Mouse (Mus musculus): ENCODE measurements around the gene Kcmf1. TPM values are rescaled to one million over a fixed set of nuclear protein-coding genes. Genes with fewer than 3 reads are reported as not detected.

Kcmf1 gene
- polyA plus RNA-seq, 1 experiment from 2014 or later: 25.0 TPM

DNA sequence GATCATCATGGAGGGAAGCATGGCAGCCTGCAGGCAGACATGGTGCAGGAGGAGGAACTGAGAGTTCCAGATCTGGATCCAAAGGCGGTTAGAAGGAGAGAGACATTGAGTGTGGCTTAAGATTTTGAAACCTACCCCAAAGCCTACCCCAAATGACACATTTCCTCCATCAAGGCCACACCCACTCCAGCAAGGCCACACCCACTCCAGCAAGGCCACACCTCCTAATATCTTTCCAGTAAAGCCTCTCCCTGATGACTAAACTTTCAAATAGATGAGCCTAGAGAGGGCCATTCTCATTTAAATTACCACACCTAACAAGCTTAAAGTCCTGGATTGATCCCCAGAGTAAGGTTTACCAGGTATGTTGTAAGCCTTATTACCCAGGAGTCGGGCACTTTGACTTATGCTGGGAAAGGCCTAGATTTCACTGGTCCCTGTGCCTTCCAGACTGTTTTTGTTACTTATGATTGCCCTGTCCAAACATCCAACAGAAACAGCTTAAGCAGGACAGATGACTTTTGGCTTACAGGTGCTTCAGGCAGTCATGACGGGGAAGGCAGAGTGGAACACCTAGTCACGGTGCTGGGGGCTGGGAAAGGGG lies 30.1 kb upstream of the Kcmf1 start:
- 79% methylated on average over 4 of the region's 4 CpGs for WGBS
- H3K9me3 ChIP-seq (replicated peaks; ENCODE audit: control insufficient read depth, low read length): no peaks in the 10 kb centered on the region
- ATAC-seq (ENCODE audit: insufficient read depth, low FRiP score): no peak; the same call in 1 of the 2 replicates
- no peak overlapping the region for H3K4me2 ChIP-seq (ENCODE audit: low read depth, low read length)
- no peaks in the 10 kb centered on the region for H3K36me3 ChIP-seq (ENCODE audit: control insufficient read depth, insufficient read depth, low read length)
- H3K4me1 ChIP-seq (ENCODE audit: control insufficient read depth, insufficient read depth, low read length): peaks cover 8% of the 10 kb centered on the region
- H3K9ac ChIP-seq (ENCODE audit: low read length): no peak overlapping the region
- no peaks in the 10 kb centered on the region for H3K27me3 ChIP-seq (ENCODE audit: control insufficient read depth, insufficient read depth, low read length)
- no peak overlapping the region for H3K4me3 ChIP-seq (replicated peaks; ENCODE audit: low read length)
- peak overlapping the region; percentile 56; the same call in 1 of the 2 replicates for H3K27ac ChIP-seq (ENCODE audit: low read length)

GRCm38 (mm10) chr6:72926755-72927482 lies 27.1 kb upstream of the Kcmf1 start:
- Histone ChIP-seq H3K27ac (ENCODE audit: low read length) (peak overlapping the region; percentile 84), H3K4me2 (ENCODE audit: low read depth, low read length) (no peak overlapping the region), H3K4me1 (ENCODE audit: control insufficient read depth, insufficient read depth, low read length) (peaks cover 8% of the 10 kb centered on the region), H3K27me3 (ENCODE audit: control insufficient read depth, insufficient read depth, low read length) (no peaks in the 10 kb centered on the region), H3K9ac (ENCODE audit: low read length) (no peak overlapping the region), H3K9me3 (replicated peaks; ENCODE audit: control insufficient read depth, low read length) (no peaks in the 10 kb centered on the region), H3K36me3 (ENCODE audit: control insufficient read depth, insufficient read depth, low read length) (no peaks in the 10 kb centered on the region), H3K4me3 (replicated peaks; ENCODE audit: low read length) (no peak overlapping the region)
- WGBS: 18% methylated on average over 9 of the region's 9 CpGs
- peak; percentile 92 for ATAC-seq (ENCODE audit: insufficient read depth, low FRiP score)

GRCm38 (mm10) chr6:72926031-72926430 lies 26.3 kb upstream of the Kcmf1 start:
- peaks cover 8% of the 10 kb centered on the region for H3K4me1 ChIP-seq (ENCODE audit: control insufficient read depth, insufficient read depth, low read length)
- H3K4me2 ChIP-seq (ENCODE audit: low read depth, low read length): no peak overlapping the region
- no peaks in the 10 kb centered on the region for H3K27me3 ChIP-seq (ENCODE audit: control insufficient read depth, insufficient read depth, low read length)
- no peak overlapping the region for H3K4me3 ChIP-seq (replicated peaks; ENCODE audit: low read length)
- ATAC-seq (ENCODE audit: insufficient read depth, low FRiP score): no peak
- 69% methylated on average over 4 of the region's 4 CpGs for WGBS
- no peaks in the 10 kb centered on the region for H3K9me3 ChIP-seq (replicated peaks; ENCODE audit: control insufficient read depth, low read length)
- no peak overlapping the region for H3K9ac ChIP-seq (ENCODE audit: low read length)
- H3K36me3 ChIP-seq (ENCODE audit: control insufficient read depth, insufficient read depth, low read length): no peaks in the 10 kb centered on the region
- peak overlapping the region; percentile 84 for H3K27ac ChIP-seq (ENCODE audit: low read length)

- no peaks in the 10 kb centered on the region for H3K36me3 ChIP-seq (ENCODE audit: control insufficient read depth, insufficient read depth, low read length)
- no peak overlapping the region for H3K4me2 ChIP-seq (ENCODE audit: low read depth, low read length)
- H3K9me3 ChIP-seq (replicated peaks; ENCODE audit: control insufficient read depth, low read length): no peaks in the 10 kb centered on the region
- H3K27me3 ChIP-seq (ENCODE audit: control insufficient read depth, insufficient read depth, low read length): no peaks in the 10 kb centered on the region
- WGBS: 87% methylated on average over 8 of the region's 8 CpGs
- peaks cover 8% of the 10 kb centered on the region for H3K4me1 ChIP-seq (ENCODE audit: control insufficient read depth, insufficient read depth, low read length)
- ATAC-seq (ENCODE audit: insufficient read depth, low FRiP score): no peak
- no peak overlapping the region for H3K4me3 ChIP-seq (replicated peaks; ENCODE audit: low read length)
- no peak overlapping the region for H3K9ac ChIP-seq (ENCODE audit: low read length)
- no peak overlapping the region for H3K27ac ChIP-seq (ENCODE audit: low read length)
Observed at GRCm38 (mm10) chr6:72923381-72923780, 23.6 kb upstream of the Kcmf1 start.

- Histone ChIP-seq H3K27ac (ENCODE audit: low read length) (no peak overlapping the region), H3K36me3 (ENCODE audit: control insufficient read depth, insufficient read depth, low read length) (no peaks in the 10 kb centered on the region), H3K4me3 (replicated peaks; ENCODE audit: low read length) (no peak overlapping the region), H3K9me3 (replicated peaks; ENCODE audit: control insufficient read depth, low read length) (no peaks in the 10 kb centered on the region), H3K9ac (ENCODE audit: low read length) (no peak overlapping the region), H3K4me2 (ENCODE audit: low read depth, low read length) (no peak overlapping the region), H3K27me3 (ENCODE audit: control insufficient read depth, insufficient read depth, low read length) (no peaks in the 10 kb centered on the region), H3K4me1 (ENCODE audit: control insufficient read depth, insufficient read depth, low read length) (no peaks in the 10 kb centered on the region)
- WGBS: 90% methylated on average over 3 of the region's 3 CpGs
- ATAC-seq (ENCODE audit: insufficient read depth, low FRiP score): no peak
Observed at GRCm38 (mm10) chr6:72921081-72921480, 21.3 kb upstream of the Kcmf1 start.

- Histone ChIP-seq H3K27me3 (ENCODE audit: control insufficient read depth, insufficient read depth, low read length) (no peaks in the 10 kb centered on the region), H3K9me3 (replicated peaks; ENCODE audit: control insufficient read depth, low read length) (no peaks in the 10 kb centered on the region), H3K36me3 (ENCODE audit: control insufficient read depth, insufficient read depth, low read length) (no peaks in the 10 kb centered on the region), H3K27ac (ENCODE audit: low read length) (no peak overlapping the region), H3K4me3 (replicated peaks; ENCODE audit: low read length) (no peak overlapping the region), H3K4me2 (ENCODE audit: low read depth, low read length) (no peak overlapping the region), H3K9ac (ENCODE audit: low read length) (no peak overlapping the region), H3K4me1 (ENCODE audit: control insufficient read depth, insufficient read depth, low read length) (no peaks in the 10 kb centered on the region)
- 69% methylated on average over 9 of the region's 9 CpGs for WGBS
- ATAC-seq (ENCODE audit: insufficient read depth, low FRiP score): no peak
Observed at GRCm38 (mm10) chr6:72918510-72919033, 18.8 kb upstream of the Kcmf1 start.

DNA sequence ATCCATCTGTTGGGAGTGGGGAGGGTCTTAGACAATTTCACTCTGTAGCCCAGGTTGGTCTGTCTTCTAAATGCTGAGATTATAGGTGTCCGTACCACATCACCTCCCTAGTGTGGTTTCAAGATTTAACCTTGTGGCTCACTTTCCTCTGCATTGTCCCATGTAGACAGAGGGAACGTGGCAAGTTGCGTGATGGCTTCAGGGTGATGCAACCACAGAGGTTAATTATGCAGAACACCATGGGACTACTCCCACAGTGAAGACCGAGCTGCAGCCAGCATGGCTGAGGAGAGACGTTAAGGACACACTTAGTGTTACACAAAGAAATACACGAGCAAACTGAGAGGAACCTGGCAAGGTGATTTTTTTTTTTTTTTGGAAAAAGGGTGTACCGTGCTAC lies 16.6 kb upstream of the Kcmf1 start:
- Histone ChIP-seq H3K4me3 (replicated peaks; ENCODE audit: low read length) (no peak overlapping the region), H3K9ac (ENCODE audit: low read length) (no peak overlapping the region), H3K27me3 (ENCODE audit: control insufficient read depth, insufficient read depth, low read length) (no peaks in the 10 kb centered on the region), H3K27ac (ENCODE audit: low read length) (no peak overlapping the region), H3K36me3 (ENCODE audit: control insufficient read depth, insufficient read depth, low read length) (no peaks in the 10 kb centered on the region), H3K4me2 (ENCODE audit: low read depth, low read length) (no peak overlapping the region), H3K9me3 (replicated peaks; ENCODE audit: control insufficient read depth, low read length) (0 out of 2 replicates have a peak, but pooled peaks cover 2% of the 10 kb centered on the region), H3K4me1 (ENCODE audit: control insufficient read depth, insufficient read depth, low read length) (no peaks in the 10 kb centered on the region)
- no peak for ATAC-seq (ENCODE audit: insufficient read depth, low FRiP score)
- 82% methylated on average over 7 of the region's 7 CpGs for WGBS

GRCm38 (mm10) chr6:72914087-72914749 lies 14.4 kb upstream of the Kcmf1 start:
- Histone ChIP-seq H3K9me3 (replicated peaks; ENCODE audit: control insufficient read depth, low read length) (0 out of 2 replicates have a peak, but pooled peaks cover 6% of the 10 kb centered on the region), H3K27me3 (ENCODE audit: control insufficient read depth, insufficient read depth, low read length) (no peaks in the 10 kb centered on the region), H3K9ac (ENCODE audit: low read length) (no peak overlapping the region), H3K4me2 (ENCODE audit: low read depth, low read length) (no peak overlapping the region), H3K4me3 (replicated peaks; ENCODE audit: low read length) (no peak overlapping the region), H3K4me1 (ENCODE audit: control insufficient read depth, insufficient read depth, low read length) (no peaks in the 10 kb centered on the region), H3K36me3 (ENCODE audit: control insufficient read depth, insufficient read depth, low read length) (no peaks in the 10 kb centered on the region), H3K27ac (ENCODE audit: low read length) (no peak overlapping the region)
- WGBS: 74% methylated on average over 6 of the region's 6 CpGs
- ATAC-seq (ENCODE audit: insufficient read depth, low FRiP score): no peak

DNA sequence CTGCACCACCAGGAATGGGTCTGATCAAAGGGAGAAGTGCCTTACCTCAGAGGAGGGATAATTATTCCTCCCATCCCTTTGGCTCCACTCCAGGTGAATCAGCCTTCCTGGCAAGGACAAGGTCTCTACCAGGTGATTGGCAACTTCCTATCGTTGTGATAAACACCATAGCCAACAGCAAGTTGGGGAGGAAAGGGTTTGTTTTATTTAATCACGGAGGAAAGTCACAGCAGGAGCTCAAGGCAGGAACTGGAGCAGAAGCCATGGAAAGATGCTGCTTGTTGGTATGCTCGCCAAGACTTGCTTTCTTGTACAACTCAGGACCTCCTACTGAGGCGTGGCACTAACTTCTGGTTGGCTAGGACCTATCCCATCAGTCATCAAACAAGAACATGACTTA lies 11.5 kb upstream of the Kcmf1 start:
- H3K4me2 ChIP-seq (ENCODE audit: low read depth, low read length): no peak overlapping the region
- no peaks in the 10 kb centered on the region for H3K36me3 ChIP-seq (ENCODE audit: control insufficient read depth, insufficient read depth, low read length)
- H3K9ac ChIP-seq (ENCODE audit: low read length): no peak overlapping the region
- H3K9me3 ChIP-seq (replicated peaks; ENCODE audit: control insufficient read depth, low read length): 0 out of 2 replicates have a peak, but pooled peaks cover 6% of the 10 kb centered on the region
- H3K27me3 ChIP-seq (ENCODE audit: control insufficient read depth, insufficient read depth, low read length): no peaks in the 10 kb centered on the region
- 62% methylated on average over 4 of the region's 4 CpGs for WGBS
- ATAC-seq (ENCODE audit: insufficient read depth, low FRiP score): no peak
- no peaks in the 10 kb centered on the region for H3K4me1 ChIP-seq (ENCODE audit: control insufficient read depth, insufficient read depth, low read length)
- H3K4me3 ChIP-seq (replicated peaks; ENCODE audit: low read length): no peak overlapping the region
- no peak overlapping the region for H3K27ac ChIP-seq (ENCODE audit: low read length)
